Mouse (Mus musculus) midbrain, embryonic 11.5 days (tissue): Measurements from ENCODE around the gene Slc41a2. TPM values are rescaled to one million over a fixed set of nuclear protein-coding genes. Genes with fewer than 3 reads are reported as not detected.

ENCODE experiments used
- ATAC-seq: fragments of 200-750 bp; cut with Nextera tagmentation; 2 replicates; pipeline ENCODE4 v1.8.0; 2017; ENCODE audit warnings: moderate TSS enrichment, moderate library complexity; ENCODE audit not compliant: low FRiP score
- DNase-seq: peaks from one replicate; pipeline ENCODE4 v3.0.0; 2015; ENCODE audit warnings: low spot score; ENCODE audit errors: missing footprints
- H3K27ac ChIP-seq: fragments of 300-500 bp; sonication (generic); 2 replicates; pipeline ENCODE4 v1.5.1; 2014; ENCODE audit warnings: low read depth, low read length
- H3K27me3 ChIP-seq: fragments of 300-500 bp; sonication (generic); 2 replicates; pipeline ENCODE4 v1.6.1; 2014; ENCODE audit warnings: mild to moderate bottlenecking, low read length, moderate library complexity, mixed read lengths; ENCODE audit not compliant: control insufficient read depth, insufficient read depth
- H3K36me3 ChIP-seq: fragments of 300-500 bp; sonication (generic); 2 replicates; pipeline ENCODE4 v1.6.1; 2014; ENCODE audit warnings: mild to moderate bottlenecking, low read length, moderate library complexity, mixed read lengths; ENCODE audit not compliant: control insufficient read depth, insufficient read depth
- H3K4me1 ChIP-seq: fragments of 300-500 bp; sonication (generic); 2 replicates; pipeline ENCODE4 v1.6.1; 2014; ENCODE audit warnings: low read length; ENCODE audit not compliant: control insufficient read depth, insufficient read depth
- H3K4me2 ChIP-seq: fragments of 300-500 bp; sonication (generic); 2 replicates; pipeline ENCODE4 v1.6.1; 2014; ENCODE audit warnings: mild to moderate bottlenecking, moderate library complexity
- H3K4me3 ChIP-seq: fragments of 300-500 bp; sonication (generic); 2 replicates; pipeline ENCODE4 v1.5.1; 2014; ENCODE audit warnings: low read depth, low read length
- H3K9ac ChIP-seq: fragments of 300-500 bp; sonication (generic); 2 replicates; pipeline ENCODE4 v1.6.1; 2014; ENCODE audit warnings: low read length
- H3K9me3 ChIP-seq: fragments of 300-500 bp; sonication (generic); 2 replicates; pipeline ENCODE4 v1.6.1; 2016; ENCODE audit warnings: low read length; ENCODE audit not compliant: control insufficient read depth
- WGBS: fragments of 180-500 bp; shearing (Covaris S2); extraction: QIAGEN DNeasy Blood & Tissue Kit; methylation state at CpG from one replicate; pipeline ENCODE4 v1.1.7; 2014; 5-methylcytosine and 5-hydroxymethylcytosine counted together
- polyA plus RNA-seq: library from polyadenylated mRNA; unstranded; fragments of >200 nt; fragmentation: Nextera tagmentation; extraction: Ambion mirVana; gene quantifications from 2 replicates; pipeline ENCODE4 v1.2.1, GENCODE M21; 2014

The Slc41a2 gene
- polyA plus RNA-seq, 1 experiment from 2014 or later: 1.7 TPM

DNA sequence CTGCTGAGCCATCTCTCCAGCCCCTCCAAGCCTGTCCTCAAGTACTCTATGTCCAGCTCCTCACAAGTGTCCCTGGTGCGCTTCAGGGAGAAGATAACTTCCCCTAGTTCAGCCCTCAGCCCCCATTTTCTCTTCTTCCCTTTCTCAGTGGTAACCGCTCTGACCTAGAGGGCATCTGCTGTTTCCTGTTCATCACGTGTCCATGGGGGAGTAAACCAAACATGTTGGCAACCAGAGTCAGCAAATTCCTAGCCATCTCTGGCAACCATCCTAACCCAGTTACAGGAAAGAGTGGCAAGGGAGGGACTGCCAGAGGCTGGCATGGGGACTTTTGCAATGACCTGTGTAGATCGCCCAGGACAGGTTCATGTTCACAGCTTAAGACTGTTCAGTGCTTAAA, 36.0 kb downstream of the Slc41a2 start:
- no peak for ATAC-seq
- H3K4me2 ChIP-seq: no peak overlapping the region
- WGBS: 89% methylated on average over 4 of the region's 4 CpGs
- no peaks in the 10 kb centered on the region for H3K27me3 ChIP-seq
- no peak for DNase-seq
- H3K4me1 ChIP-seq: no peaks in the 10 kb centered on the region
- H3K27ac ChIP-seq: no peak overlapping the region
- no peaks in the 10 kb centered on the region for H3K9me3 ChIP-seq
- no peaks in the 10 kb centered on the region for H3K36me3 ChIP-seq
- H3K4me3 ChIP-seq: no peak overlapping the region
- H3K9ac ChIP-seq: no peak overlapping the region

DNA sequence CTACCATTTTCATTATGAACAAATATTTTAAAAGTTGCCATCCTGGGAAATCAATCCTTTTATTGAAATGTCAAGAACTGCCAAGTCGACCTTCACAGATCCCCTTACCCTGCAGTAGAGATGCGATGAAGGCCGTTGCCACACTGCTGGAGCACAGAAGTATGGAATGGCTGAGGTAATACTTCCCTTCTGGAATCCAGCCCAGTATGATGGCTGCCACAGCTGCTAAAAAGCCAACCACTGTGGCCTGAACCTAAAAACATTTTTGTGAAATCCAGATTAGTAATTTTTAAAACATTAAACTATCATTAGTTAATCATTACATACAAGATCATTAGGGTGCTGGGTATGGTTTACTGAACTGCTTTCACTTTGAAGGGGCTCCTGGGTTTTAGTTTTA, 36.6 kb downstream of the Slc41a2 start:
- H3K9me3 ChIP-seq: no peaks in the 10 kb centered on the region
- H3K4me2 ChIP-seq: no peak overlapping the region
- no peak overlapping the region for H3K4me3 ChIP-seq
- no peak overlapping the region for H3K9ac ChIP-seq
- H3K27ac ChIP-seq: no peak overlapping the region
- no peaks in the 10 kb centered on the region for H3K4me1 ChIP-seq
- H3K27me3 ChIP-seq: no peaks in the 10 kb centered on the region
- H3K36me3 ChIP-seq: no peaks in the 10 kb centered on the region
- no peak for DNase-seq
- 84% methylated on average over 3 of the region's 3 CpGs for WGBS
- no peak for ATAC-seq

DNA sequence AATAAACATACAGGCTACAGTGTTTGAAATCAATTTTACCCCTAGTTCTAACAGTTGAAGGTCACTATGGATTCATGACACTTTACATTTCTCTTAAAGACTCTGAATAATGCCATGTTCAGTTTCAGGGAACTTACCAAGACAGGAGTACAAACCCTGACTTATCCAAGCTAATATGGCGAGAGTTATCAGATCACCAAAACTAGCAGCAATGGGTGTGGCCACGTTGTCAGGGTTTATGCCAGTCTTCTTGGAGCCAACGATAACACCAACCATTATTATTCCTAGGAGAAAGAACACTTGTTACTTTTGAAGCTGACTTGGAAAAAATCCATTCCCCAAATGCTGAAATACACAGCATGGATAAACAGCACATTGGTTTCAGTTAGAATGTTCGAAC, 40.7 kb downstream of the Slc41a2 start:
- H3K9ac ChIP-seq: no peak overlapping the region
- no peaks in the 10 kb centered on the region for H3K4me1 ChIP-seq
- no peak overlapping the region for H3K4me3 ChIP-seq
- no peak for DNase-seq
- no peak overlapping the region for H3K27ac ChIP-seq
- H3K9me3 ChIP-seq: no peaks in the 10 kb centered on the region
- ATAC-seq: no peak
- 83% methylated on average over 4 of the region's 4 CpGs for WGBS
- H3K36me3 ChIP-seq: no peaks in the 10 kb centered on the region
- no peaks in the 10 kb centered on the region for H3K27me3 ChIP-seq
- no peak overlapping the region for H3K4me2 ChIP-seq

DNA sequence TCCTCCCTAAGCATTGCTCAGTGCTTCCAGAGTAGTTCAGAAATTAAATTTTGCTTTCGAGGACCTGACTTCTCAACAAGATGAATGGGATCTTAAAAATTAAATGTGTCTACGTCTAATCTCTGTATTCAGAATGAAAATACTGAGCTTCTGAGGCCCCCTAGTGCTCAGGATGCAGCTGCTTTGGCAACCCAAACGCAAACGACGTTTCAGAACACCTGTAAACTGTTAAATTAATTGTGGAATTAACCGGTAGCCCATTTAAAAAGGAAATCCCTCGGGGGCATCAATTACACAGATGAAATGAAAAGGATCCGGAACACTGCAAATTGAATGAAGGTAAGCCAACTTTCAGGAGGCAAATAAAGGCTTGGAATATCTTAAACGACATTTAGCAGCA, 42.9 kb downstream of the Slc41a2 start:
- Histone ChIP-seq H3K4me2 (no peak overlapping the region), H3K36me3 (no peaks in the 10 kb centered on the region), H3K27ac (no peak overlapping the region), H3K27me3 (no peaks in the 10 kb centered on the region), H3K4me1 (no peaks in the 10 kb centered on the region), H3K9ac (no peak overlapping the region), H3K4me3 (no peak overlapping the region), H3K9me3 (no peaks in the 10 kb centered on the region)
- ATAC-seq (no peak), DNase-seq (no peak)
- 61% methylated on average over 9 of the region's 9 CpGs for WGBS

DNA sequence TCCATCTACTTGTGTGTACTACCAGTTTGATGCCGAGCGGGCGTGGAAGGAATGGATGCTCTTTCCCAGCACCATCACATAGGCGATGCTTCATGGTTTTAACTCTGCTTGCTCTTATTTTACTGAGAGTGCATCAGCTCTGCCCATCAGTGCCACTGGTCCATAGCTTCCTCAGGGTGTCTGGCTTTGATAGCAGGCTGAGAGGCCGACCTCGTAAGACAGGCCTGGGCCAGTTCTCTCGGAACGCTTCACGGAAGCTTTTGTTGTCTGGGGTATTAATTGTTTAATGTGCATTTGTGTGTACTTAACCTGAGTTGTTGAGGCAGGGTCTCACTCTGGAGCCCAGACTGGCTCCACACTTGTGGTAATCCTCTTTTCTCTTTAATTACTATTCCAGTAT, 44.3 kb downstream of the Slc41a2 start:
- no peak overlapping the region for H3K27ac ChIP-seq
- no peaks in the 10 kb centered on the region for H3K36me3 ChIP-seq
- no peak for DNase-seq
- WGBS: 72% methylated on average over 9 of the region's 9 CpGs
- no peaks in the 10 kb centered on the region for H3K4me1 ChIP-seq
- no peaks in the 10 kb centered on the region for H3K9me3 ChIP-seq
- H3K27me3 ChIP-seq: no peaks in the 10 kb centered on the region
- H3K4me3 ChIP-seq: no peak overlapping the region
- ATAC-seq: no peak
- H3K9ac ChIP-seq: no peak overlapping the region
- H3K4me2 ChIP-seq: no peak overlapping the region

DNA sequence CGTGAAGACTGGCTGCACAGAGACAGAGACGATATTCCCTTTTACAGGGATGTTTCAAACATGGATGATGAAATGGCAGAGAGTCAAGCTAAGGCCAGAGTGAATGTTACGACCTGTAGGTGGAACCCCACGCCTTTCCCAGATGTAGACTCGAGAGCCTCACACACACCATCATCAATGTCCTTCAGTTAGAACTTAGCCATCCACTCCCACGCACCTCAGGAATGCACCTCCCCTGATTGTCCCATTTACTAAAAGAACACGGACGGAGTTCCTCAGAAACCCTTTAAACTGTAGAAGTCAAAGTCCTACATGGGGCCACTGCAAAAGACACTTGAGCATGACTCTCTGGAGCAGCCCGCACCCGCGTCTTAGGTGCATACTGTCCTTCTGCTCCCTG, 46.0 kb downstream of the Slc41a2 start:
- no peaks in the 10 kb centered on the region for H3K9me3 ChIP-seq
- DNase-seq: no peak
- no peak for ATAC-seq
- no peaks in the 10 kb centered on the region for H3K27me3 ChIP-seq
- 89% methylated on average over 11 of the region's 11 CpGs for WGBS
- no peak overlapping the region for H3K9ac ChIP-seq
- H3K27ac ChIP-seq: no peak overlapping the region
- H3K4me2 ChIP-seq: no peak overlapping the region
- H3K4me1 ChIP-seq: no peaks in the 10 kb centered on the region
- H3K4me3 ChIP-seq: no peak overlapping the region
- no peaks in the 10 kb centered on the region for H3K36me3 ChIP-seq

DNA sequence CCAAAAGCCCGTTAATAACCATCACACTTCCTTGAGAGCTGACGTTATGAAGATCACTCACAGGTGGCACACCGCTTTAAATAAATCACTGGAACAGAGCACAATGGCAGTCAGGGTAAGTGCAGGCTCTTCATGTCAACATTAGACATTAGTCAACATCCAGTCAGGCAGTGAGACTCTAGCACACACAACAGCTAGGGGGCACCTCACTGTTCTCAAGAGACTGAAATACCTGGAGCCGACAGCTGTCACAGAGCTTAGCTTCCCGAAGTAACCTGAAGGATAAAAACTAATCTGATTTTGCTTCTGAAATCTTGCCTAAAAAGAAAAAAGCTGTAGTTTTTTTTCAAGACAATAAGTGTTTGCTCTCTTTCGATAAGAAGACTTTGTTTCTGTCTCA, 49.9 kb downstream of the Slc41a2 start:
- DNase-seq (no peak), ATAC-seq (no peak)
- no peaks in the 10 kb centered on the region for H3K27me3 ChIP-seq
- H3K4me3 ChIP-seq: no peak overlapping the region
- no peak overlapping the region for H3K4me2 ChIP-seq
- 86% methylated on average over 6 of the region's 6 CpGs for WGBS
- H3K36me3 ChIP-seq: no peaks in the 10 kb centered on the region
- no peak overlapping the region for H3K27ac ChIP-seq
- peaks cover 3% of the 10 kb centered on the region; the same call in 1 of the 2 replicates for H3K4me1 ChIP-seq
- H3K9ac ChIP-seq: no peak overlapping the region
- H3K9me3 ChIP-seq: no peaks in the 10 kb centered on the region

DNA sequence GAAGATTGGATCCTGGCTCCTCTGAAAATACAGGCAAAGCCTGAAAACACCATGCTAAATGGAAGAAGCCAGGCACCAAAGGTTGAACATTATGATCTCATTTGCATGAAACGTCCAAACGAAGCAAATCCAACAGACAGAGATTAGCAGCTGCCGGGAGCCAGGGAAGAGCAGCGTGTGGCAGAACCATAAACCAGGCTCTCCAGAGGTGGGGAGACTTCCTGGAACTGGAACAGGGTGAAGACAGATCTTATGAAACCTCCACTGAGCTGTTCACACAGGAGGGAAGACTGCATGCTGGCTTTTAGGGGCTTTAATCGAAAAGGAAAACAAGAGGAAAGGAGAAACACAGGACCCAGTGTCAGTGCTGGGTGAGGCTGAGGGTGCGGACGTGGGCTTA, 51.3 kb downstream of the Slc41a2 start:
- Histone ChIP-seq H3K4me3 (no peak overlapping the region), H3K36me3 (no peaks in the 10 kb centered on the region), H3K4me2 (peak overlapping the region; percentile 6; the same call in 1 of the 2 replicates), H3K4me1 (peaks cover 3% of the 10 kb centered on the region; the same call in 1 of the 2 replicates), H3K27ac (peak overlapping the region; percentile 30; the same call in 1 of the 2 replicates), H3K27me3 (no peaks in the 10 kb centered on the region), H3K9ac (0 out of 2 replicates have a peak overlapping the region, but pooled peaks have one; percentile 20), H3K9me3 (no peaks in the 10 kb centered on the region)
- WGBS: 53% methylated on average over 7 of the region's 7 CpGs
- DNase-seq (no peak), ATAC-seq (no peak)

DNA sequence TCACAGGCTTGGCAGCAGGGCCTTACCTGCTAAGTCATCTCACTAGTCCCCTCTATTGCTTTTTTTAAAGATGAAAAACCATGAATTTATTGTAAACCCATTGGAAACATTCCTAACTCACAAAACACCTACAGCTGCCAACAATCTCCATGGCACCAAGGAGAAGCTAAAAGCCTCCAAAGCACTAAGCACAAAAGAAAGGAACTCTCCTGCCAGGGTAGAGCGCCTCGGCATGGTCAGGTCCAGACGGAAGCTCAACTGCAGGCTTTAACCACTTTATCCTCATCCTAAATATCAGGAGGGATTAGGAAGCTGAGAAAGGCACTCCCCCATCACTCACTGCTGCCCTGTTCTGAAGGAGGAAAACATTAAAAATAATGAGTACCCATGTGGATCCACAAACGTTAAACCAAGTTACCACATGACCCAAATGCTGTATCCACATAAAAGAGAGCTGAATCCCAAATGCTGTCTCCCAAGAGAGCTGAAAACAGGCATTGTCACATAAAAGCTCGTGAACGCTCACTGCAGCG, 51.9 kb downstream of the Slc41a2 start:
- 58% methylated on average over 7 of the region's 7 CpGs for WGBS
- H3K27me3 ChIP-seq: no peaks in the 10 kb centered on the region
- H3K9ac ChIP-seq: no peak overlapping the region
- H3K36me3 ChIP-seq: no peaks in the 10 kb centered on the region
- ATAC-seq (no peak), DNase-seq (no peak)
- no peaks in the 10 kb centered on the region for H3K9me3 ChIP-seq
- H3K27ac ChIP-seq: no peak overlapping the region
- H3K4me3 ChIP-seq: no peak overlapping the region
- peaks cover 3% of the 10 kb centered on the region; the same call in 1 of the 2 replicates for H3K4me1 ChIP-seq
- no peak overlapping the region; the same call in 1 of the 2 replicates for H3K4me2 ChIP-seq
